9 mouse cellular contexts compared by ENCODE assay signal in genomic region chr4:57543692-57544256, GRCm38 (mm10). TPM values are rescaled to one million over a fixed set of nuclear protein-coding genes. Genes with fewer than 3 reads are reported as not detected.
A peak's percentile ranks its signal among the peaks of the same experiment; 100 is the strongest.
DNase-seq lines count a peak whose midpoint lies in the region; ATAC-seq lines count a peak whose summit lies in the region.
"Had no signal": no experiment of that assay in that cellular context is flagged by ENCODE, and none has a peak within 500 bp of the region (broad histone marks: within the 10 kb centered on the region; RNA-seq: fewer than 3 reads in every experiment).

No protein-coding gene starts in this region.

- no peaks in the 10 kb centered on the region for H3K36me3 ChIP-seq in forebrain, embryonic 16.5 days (ENCODE audit: control insufficient read depth, insufficient read depth)

- no peaks in the 10 kb centered on the region for H3K4me1 ChIP-seq in forebrain, embryonic 16.5 days (replicated peaks; ENCODE audit: control insufficient read depth, insufficient read depth, low read length)
- H3K4me1 ChIP-seq: megakaryocyte, embryonic 14.5 days had no signal

- peak; percentile 65 for ATAC-seq in forebrain, embryonic 16.5 days

- WGBS in forebrain, embryonic 16.5 days: 3% methylated on average over 6 of the region's 6 CpGs

- H3K4me3 ChIP-seq in forebrain, embryonic 16.5 days (replicated peaks; ENCODE audit: low read length): no peak overlapping the region
- H3K4me3 ChIP-seq: megakaryocyte, embryonic 14.5 days had no signal

- H3K9ac ChIP-seq in forebrain, embryonic 16.5 days (replicated peaks; ENCODE audit: low read depth, low read length): no peak overlapping the region

- intact Hi-C loops in left cerebral cortex, postnatal 4 days (cut with DNase I): no loop called here
- intact Hi-C loops in left cerebral cortex, postnatal 36 days (cut with DNase I): no loop called here

- H3K27ac ChIP-seq in forebrain, embryonic 16.5 days (ENCODE audit: low read length): no peak overlapping the region

- no peaks in the 10 kb centered on the region for H3K9me3 ChIP-seq in forebrain, embryonic 16.5 days (ENCODE audit: control insufficient read depth, low read length)
- H3K9me3 ChIP-seq: megakaryocyte, embryonic 14.5 days had no signal

- peak; percentile 17 for DNase-seq in left cerebral cortex, postnatal 4 days
- no peak for DNase-seq in left cerebral cortex, postnatal 36 days (ENCODE audit: low spot score in 2 of 2)
- peak; percentile 76 for DNase-seq in embryo, embryonic 10 days (ENCODE audit: low spot score)
- peak; percentile 40 for DNase-seq in lung, postnatal 25 days (ENCODE audit: low spot score)
- no peak for DNase-seq in cerebellum, postnatal 36 days
- DNase-seq in gastrocnemius, adult 18-20 months (ENCODE audit: low spot score): no peak
- DNase-seq in cerebellum, adult 18-20 months: no peak

- no peaks in the 10 kb centered on the region for H3K27me3 ChIP-seq in forebrain, embryonic 16.5 days (replicated peaks; ENCODE audit: control insufficient read depth, insufficient read depth, low read length)
- H3K27me3 ChIP-seq: megakaryocyte, embryonic 14.5 days had no signal

- H3K4me2 ChIP-seq in forebrain, embryonic 16.5 days (ENCODE audit: low read length): no peak overlapping the region

RNA-seq across cellular contexts. Expression of gene Pakap, which starts 24.2 kb away (rescaled TPM):
- total RNA-seq in left cerebral cortex, postnatal 4 days (2021): 10 to 100 TPM; 12.2 to 15.4 TPM
- total RNA-seq in left cerebral cortex, postnatal 36 days (2021): 10 to 100 TPM; 15.8 to 21.2 TPM
- 6.4 and 7.6 TPM in 2 replicates for polyA plus RNA-seq in forebrain, embryonic 16.5 days (2015; fragmentation: Nextera tagmentation; extraction: Ambion mirVana)
- total RNA-seq in gastrocnemius, adult 18-20 months (2021): 1 to 10 TPM; 2.8 to 4.8 TPM

Comparison
In these comparisons a context has a peak if more than half of its experiments do, and no peak if none do; other contexts are left out.
1. DNase-seq: peak in left cerebral cortex, postnatal 4 days (single experiment), embryo, embryonic 10 days (single experiment) and lung, postnatal 25 days (single experiment); none in left cerebral cortex, postnatal 36 days (0 of 2), cerebellum, postnatal 36 days (0 of 2), gastrocnemius, adult 18-20 months (single experiment) and cerebellum, adult 18-20 months (0 of 2).